Mouse (Mus musculus): ENCODE data around the gene Nrxn1. TPM values are rescaled to one million over a fixed set of nuclear protein-coding genes. Genes with fewer than 3 reads are reported as not detected.

Nrxn1 gene
- total and polyA plus RNA-seq, 3 experiments: not detected

DNA sequence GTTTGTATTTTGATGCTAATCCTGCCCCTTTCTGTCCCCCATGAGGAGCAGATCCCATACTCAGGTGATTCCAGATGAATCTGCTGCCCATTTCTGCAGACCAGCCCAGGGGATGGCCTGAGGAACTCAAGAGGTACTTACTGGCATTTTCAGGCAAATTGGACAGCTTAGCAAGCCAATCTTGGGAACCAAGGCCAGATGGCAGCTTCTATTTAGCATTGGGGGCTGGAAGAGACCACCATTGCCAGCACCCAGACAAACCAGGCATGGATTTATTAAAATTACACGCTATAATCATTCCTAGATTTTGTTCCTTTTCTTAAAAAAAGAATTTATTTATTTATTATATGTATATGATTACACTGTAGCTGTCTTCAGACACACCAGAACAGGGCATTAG is 1076.2 kb downstream of the Nrxn1 start:
- Histone ChIP-seq H3K27ac (ENCODE audit: insufficient read depth, low read depth) (no peak overlapping the region), H3K79me2 (replicated peaks; ENCODE audit: control insufficient read depth, extremely low read depth, insufficient read depth, poor library complexity, severe bottlenecking) (no peaks in the 10 kb centered on the region), H3K27me3 (replicated peaks) (no peaks in the 10 kb centered on the region), H3K4me3 (replicated peaks in 1 of 3; ENCODE audit: low read depth in 2 of 3, low read length in 2 of 3, poor library complexity in 1 of 3) (no peak overlapping the region), H3K36me3 (replicated peaks in 1 of 2; ENCODE audit: control insufficient read depth in 1 of 2, insufficient read depth in 1 of 2, low read length in 1 of 2) (no peaks in the 10 kb centered on the region), H3K9me3 (replicated peaks; ENCODE audit: low read length) (peaks cover 25% of the 10 kb centered on the region), H3K9ac (ENCODE audit: insufficient read depth, low read depth) (no peak overlapping the region), H3K4me2 (ENCODE audit: insufficient read depth, low read depth, poor library complexity, severe bottlenecking) (no peak overlapping the region), H3K4me1 (ENCODE audit: control insufficient read depth in 1 of 2, insufficient read depth in 2 of 2) (no peaks in the 10 kb centered on the region)
- TF ChIP-seq GABPA (IDR thresholded peaks at IDR 0.05; ENCODE audit: insufficient replicate concordance, low read depth, low read length): no peak
- no peak for TF ChIP-seq ELF1 (IDR thresholded peaks at IDR 0.05; ENCODE audit: low read depth, low read length)
- no peak for TF ChIP-seq JUND (conservative IDR thresholded peaks at IDR 0.05; ENCODE audit: low read depth, low read length)
- TF ChIP-seq NRF1 (IDR thresholded peaks at IDR 0.05; ENCODE audit: low read depth, low read length): no peak
- TF ChIP-seq MAFK (IDR thresholded peaks at IDR 0.05; ENCODE audit: insufficient replicate concordance, low read length): no peak
- DNase-seq (ENCODE audit: extremely low read depth): no peak
- dilution Hi-C loops (cut with MboI; ENCODE audit: extremely low pct_ligation_motif_present, extremely low pct_unique_long_range_greater_than_20kb, low sequenced_read_pairs): no loop called here
- in situ Hi-C loops (cut with MboI; ENCODE audit: low pct_ligation_motif_present, low pct_unique_long_range_greater_than_20kb, low sequenced_read_pairs): no loop called here

DNA sequence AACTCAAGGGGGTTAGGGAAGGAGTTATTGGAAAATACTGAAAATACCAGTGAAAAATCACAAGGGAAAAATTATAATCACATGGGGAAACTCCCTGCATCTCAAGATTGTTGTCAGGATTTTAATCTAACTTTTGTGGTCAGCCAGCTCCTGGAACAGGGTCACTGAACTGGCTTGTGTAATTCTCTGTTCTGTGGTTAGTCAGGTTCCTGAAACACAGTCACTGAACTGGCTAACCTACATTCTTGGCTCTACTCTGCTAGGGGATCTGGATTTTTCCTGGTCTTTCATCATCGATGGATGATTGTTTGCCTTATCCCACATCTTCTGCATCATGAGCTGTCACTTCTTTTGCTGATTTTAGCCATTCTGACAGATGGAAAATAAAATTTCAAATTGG is 1081.1 kb downstream of the Nrxn1 start:
- H3K79me2 ChIP-seq (replicated peaks; ENCODE audit: control insufficient read depth, extremely low read depth, insufficient read depth, poor library complexity, severe bottlenecking): no peaks in the 10 kb centered on the region
- DNase-seq (ENCODE audit: extremely low read depth): no peak
- H3K27ac ChIP-seq (ENCODE audit: insufficient read depth, low read depth): no peak overlapping the region
- no peaks in the 10 kb centered on the region for H3K36me3 ChIP-seq (replicated peaks in 1 of 2; ENCODE audit: control insufficient read depth in 1 of 2, insufficient read depth in 1 of 2, low read length in 1 of 2)
- no peaks in the 10 kb centered on the region for H3K4me1 ChIP-seq (ENCODE audit: control insufficient read depth in 1 of 2, insufficient read depth in 2 of 2)
- no peaks in the 10 kb centered on the region for H3K27me3 ChIP-seq (replicated peaks)
- no peak for TF ChIP-seq RCOR1 (conservative IDR thresholded peaks at IDR 0.05; ENCODE audit: low read depth, low read length)
- no peak for TF ChIP-seq SIN3A (IDR thresholded peaks at IDR 0.05; ENCODE audit: low read length)
- TF ChIP-seq BHLHE40 (IDR thresholded peaks at IDR 0.05; ENCODE audit: low read depth, low read length): no peak
- TF ChIP-seq MEF2A (IDR thresholded peaks at IDR 0.05; ENCODE audit: borderline replicate concordance, low read depth, low read length): no peak
- no peak for TF ChIP-seq ETS1 (conservative IDR thresholded peaks at IDR 0.05; ENCODE audit: low read depth, low read length)
- in situ Hi-C loops (cut with MboI; ENCODE audit: low pct_ligation_motif_present, low pct_unique_long_range_greater_than_20kb, low sequenced_read_pairs): no loop called here
- H3K4me2 ChIP-seq (ENCODE audit: insufficient read depth, low read depth, poor library complexity, severe bottlenecking): no peak overlapping the region
- no peak overlapping the region for H3K9ac ChIP-seq (ENCODE audit: insufficient read depth, low read depth)
- peaks cover 39% of the 10 kb centered on the region for H3K9me3 ChIP-seq (replicated peaks; ENCODE audit: low read length)
- dilution Hi-C loops (cut with MboI; ENCODE audit: extremely low pct_ligation_motif_present, extremely low pct_unique_long_range_greater_than_20kb, low sequenced_read_pairs): no loop called here
- no peak overlapping the region for H3K4me3 ChIP-seq (replicated peaks in 1 of 3; ENCODE audit: low read depth in 2 of 3, low read length in 2 of 3, poor library complexity in 1 of 3)

DNA sequence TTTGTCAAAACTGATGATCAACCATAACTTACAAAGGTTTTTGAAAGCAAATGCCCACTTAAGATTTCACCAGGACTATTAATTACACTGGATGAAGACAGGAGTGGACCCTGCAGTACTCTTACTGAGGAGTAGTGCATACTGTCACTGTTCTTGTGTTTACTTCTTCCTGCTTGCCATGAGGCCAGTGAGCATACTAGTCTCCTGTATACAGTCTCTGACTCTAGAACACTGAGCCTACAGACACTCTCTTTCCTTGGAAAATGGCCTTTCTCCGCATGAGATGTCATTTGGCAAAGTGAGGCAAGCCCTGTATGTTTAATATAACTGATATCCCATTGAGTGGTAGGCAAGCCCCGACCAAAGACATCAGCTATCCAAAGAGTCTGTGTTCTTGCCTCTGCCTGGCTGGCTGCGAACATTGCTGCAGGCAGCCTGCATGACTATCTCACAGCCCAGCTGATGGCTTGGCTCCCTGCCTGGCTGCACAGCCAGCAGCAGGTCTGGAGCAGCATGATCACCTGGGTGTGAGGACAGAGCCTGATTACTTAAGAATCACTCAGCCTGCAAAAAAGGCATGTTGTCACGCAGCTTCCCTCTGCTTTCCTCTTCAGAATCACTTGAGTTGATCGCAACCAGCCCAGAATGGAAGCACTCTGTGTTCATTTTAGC is 1085.3 kb downstream of the Nrxn1 start:
- no peak for DNase-seq (ENCODE audit: extremely low read depth)
- Histone ChIP-seq H3K4me1 (ENCODE audit: control insufficient read depth in 1 of 2, insufficient read depth in 2 of 2) (no peaks in the 10 kb centered on the region), H3K27me3 (replicated peaks) (no peaks in the 10 kb centered on the region), H3K36me3 (replicated peaks in 1 of 2; ENCODE audit: control insufficient read depth in 1 of 2, insufficient read depth in 1 of 2, low read length in 1 of 2) (no peaks in the 10 kb centered on the region), H3K79me2 (replicated peaks; ENCODE audit: control insufficient read depth, extremely low read depth, insufficient read depth, poor library complexity, severe bottlenecking) (no peaks in the 10 kb centered on the region), H3K9me3 (replicated peaks; ENCODE audit: low read length) (peaks cover 34% of the 10 kb centered on the region), H3K9ac (ENCODE audit: insufficient read depth, low read depth) (no peak overlapping the region), H3K27ac (ENCODE audit: insufficient read depth, low read depth) (no peak overlapping the region), H3K4me3 (replicated peaks in 1 of 3; ENCODE audit: low read depth in 2 of 3, low read length in 2 of 3, poor library complexity in 1 of 3) (no peak overlapping the region), H3K4me2 (ENCODE audit: insufficient read depth, low read depth, poor library complexity, severe bottlenecking) (no peak overlapping the region)
- in situ Hi-C loops (cut with MboI; ENCODE audit: low pct_ligation_motif_present, low pct_unique_long_range_greater_than_20kb, low sequenced_read_pairs) (no loop called here), dilution Hi-C loops (cut with MboI; ENCODE audit: extremely low pct_ligation_motif_present, extremely low pct_unique_long_range_greater_than_20kb, low sequenced_read_pairs) (no loop called here)
- no peak for TF ChIP-seq USF1 (IDR thresholded peaks at IDR 0.05; ENCODE audit: low read depth, low read length)
- no peak for TF ChIP-seq SMC3 (IDR thresholded peaks at IDR 0.05; ENCODE audit: low read depth, low read length)
- no peak for TF ChIP-seq KAT2A (IDR thresholded peaks at IDR 0.05; ENCODE audit: insufficient replicate concordance, low read length)
- TF ChIP-seq ELF1 (IDR thresholded peaks at IDR 0.05; ENCODE audit: low read depth, low read length): no peak
- TF ChIP-seq NRF1 (IDR thresholded peaks at IDR 0.05; ENCODE audit: low read depth, low read length): no peak
